Mouse (Mus musculus): ENCODE measurements around the gene Slc16a14. TPM values are rescaled to one million over a fixed set of nuclear protein-coding genes. Genes with fewer than 3 reads are reported as not detected.

Slc16a14 gene
- polyA plus RNA-seq, 1 experiment = not detected

GRCm38 (mm10) chr1:84915010-84915409, 19.9 kb downstream of the Slc16a14 start:
- WGBS = 77% methylated on average over 4 of the region's 4 CpGs
- DNase-seq (ENCODE audit: low read depth, low spot score) = no peak

- no peak for DNase-seq (ENCODE audit: low read depth, low spot score)
- 87% methylated on average over 11 of the region's 11 CpGs for WGBS
Measured at GRCm38 (mm10) chr1:84912571-84912970, 22.4 kb downstream of the Slc16a14 start.

GRCm38 (mm10) chr1:84910177-84910804, 24.6 kb downstream of the Slc16a14 start:
- no peak for DNase-seq (ENCODE audit: low read depth, low spot score)
- 75% methylated on average over 8 of the region's 8 CpGs for WGBS

GRCm38 (mm10) chr1:84904467-84904866, 30.5 kb downstream of the Slc16a14 start:
- no peak for DNase-seq (ENCODE audit: low read depth, low spot score)
- 90% methylated on average over 2 of the region's 2 CpGs for WGBS

- DNase-seq (ENCODE audit: low read depth, low spot score) = no peak
- 88% methylated on average over 6 of the region's 6 CpGs for WGBS
Measured at GRCm38 (mm10) chr1:84899156-84899555, 35.8 kb downstream of the Slc16a14 start.

GRCm38 (mm10) chr1:84897364-84897763, 37.6 kb downstream of the Slc16a14 start:
- no peak for DNase-seq (ENCODE audit: low read depth, low spot score)
- WGBS = 85% methylated on average over 6 of the region's 6 CpGs

GRCm38 (mm10) chr1:84891746-84892145, 43.2 kb downstream of the Slc16a14 start:
- DNase-seq (ENCODE audit: low read depth, low spot score) = no peak
- 79% methylated on average over 9 of the region's 9 CpGs for WGBS

GRCm38 (mm10) chr1:84890503-84890902, 44.4 kb downstream of the Slc16a14 start:
- no peak for DNase-seq (ENCODE audit: low read depth, low spot score)
- WGBS = 74% methylated on average over 7 of the region's 7 CpGs

GRCm38 (mm10) chr1:84890005-84890393, 44.9 kb downstream of the Slc16a14 start:
- no peak for DNase-seq (ENCODE audit: low read depth, low spot score)
- WGBS = 55% methylated on average over 7 of the region's 7 CpGs

GRCm38 (mm10) chr1:84889330-84890004, 45.5 kb downstream of the Slc16a14 start:
- WGBS = 76% methylated on average over 8 of the region's 8 CpGs
- DNase-seq (ENCODE audit: low read depth, low spot score) = no peak

- DNase-seq (ENCODE audit: low read depth, low spot score) = no peak
- 89% methylated on average over 6 of the region's 6 CpGs for WGBS
Measured at GRCm38 (mm10) chr1:84885921-84886320, 49.0 kb downstream of the Slc16a14 start.

GRCm38 (mm10) chr1:84885174-84885573, 49.8 kb downstream of the Slc16a14 start:
- DNase-seq (ENCODE audit: low read depth, low spot score) = no peak
- 78% methylated on average over 3 of the region's 3 CpGs for WGBS

- DNase-seq (ENCODE audit: low read depth, low spot score) = no peak
- WGBS = 69% methylated on average over 4 of the region's 4 CpGs
Measured at GRCm38 (mm10) chr1:84883889-84884288, 51.0 kb downstream of the Slc16a14 start.

GRCm38 (mm10) chr1:84882937-84883336, 52.0 kb downstream of the Slc16a14 start:
- no peak for DNase-seq (ENCODE audit: low read depth, low spot score)
- 93% methylated on average over 4 of the region's 4 CpGs for WGBS

- 74% methylated on average over 2 of the region's 2 CpGs for WGBS
- DNase-seq (ENCODE audit: low read depth, low spot score) = no peak
Measured at GRCm38 (mm10) chr1:84882066-84882532, 52.8 kb downstream of the Slc16a14 start.

GRCm38 (mm10) chr1:84881248-84882065, 53.5 kb downstream of the Slc16a14 start:
- DNase-seq (ENCODE audit: low read depth, low spot score) = no peak
- WGBS = 60% methylated on average over 11 of the region's 11 CpGs

- DNase-seq (ENCODE audit: low read depth, low spot score) = no peak
- WGBS = 90% methylated on average over 8 of the region's 8 CpGs
Measured at GRCm38 (mm10) chr1:84879571-84880120, 55.3 kb downstream of the Slc16a14 start.

- DNase-seq (ENCODE audit: low read depth, low spot score) = no peak
- WGBS = 60% methylated on average over 2 of the region's 2 CpGs
Measured at GRCm38 (mm10) chr1:84877590-84877989, 57.3 kb downstream of the Slc16a14 start.

GRCm38 (mm10) chr1:84872939-84873338, 62.0 kb downstream of the Slc16a14 start:
- 62% methylated on average over 4 of the region's 4 CpGs for whole genome bisulfite sequencing
- no peak for DNase-seq (ENCODE audit: low read depth, low spot score)

- 44% methylated on average over 3 of the region's 3 CpGs for WGBS
- DNase-seq (ENCODE audit: low read depth, low spot score) = no peak
Measured at GRCm38 (mm10) chr1:84872105-84872504, 62.8 kb downstream of the Slc16a14 start.

Measured in large intestine, adult 2 months (tissue).